Mouse (Mus musculus) midbrain, embryonic 13.5 days (tissue): ENCODE data around the gene Cep350. TPM values are rescaled to one million over a fixed set of nuclear protein-coding genes. Genes with fewer than 3 reads are reported as not detected.

Source experiments
- ATAC-seq: fragments of 200-750 bp; cut with Nextera tagmentation; 2 replicates; pipeline ENCODE4 v1.8.0; 2017; ENCODE audit warnings: mild to moderate bottlenecking, moderate TSS enrichment, moderate library complexity
- H3K27ac ChIP-seq: fragments of 300-500 bp; sonication (generic); 2 replicates; pipeline ENCODE4 v1.5.1; 2015; ENCODE audit warnings: inconsistent platforms, mild to moderate bottlenecking, moderate library complexity
- H3K27me3 ChIP-seq: fragments of 300-500 bp; sonication (generic); 2 replicates; pipeline ENCODE4 v1.6.1; 2015; ENCODE audit warnings: mild to moderate bottlenecking, inconsistent platforms
- H3K36me3 ChIP-seq: fragments of 300-500 bp; sonication (generic); 2 replicates; pipeline ENCODE4 v1.6.1; 2015; ENCODE audit warnings: mild to moderate bottlenecking, inconsistent platforms
- H3K4me1 ChIP-seq: fragments of 300-500 bp; sonication (generic); replicated peaks from 2 replicates; pipeline ENCODE4 v1.6.1; 2015; ENCODE audit warnings: inconsistent platforms
- H3K4me2 ChIP-seq: fragments of 300-500 bp; sonication (generic); replicated peaks from 2 replicates; pipeline ENCODE4 v1.6.1; 2015; ENCODE audit warnings: moderate library complexity, mild to moderate bottlenecking, inconsistent platforms
- H3K4me3 ChIP-seq: fragments of 300-500 bp; sonication (generic); replicated peaks from 2 replicates; pipeline ENCODE4 v1.5.1; 2015; ENCODE audit warnings: mild to moderate bottlenecking, inconsistent platforms
- H3K9ac ChIP-seq: fragments of 300-500 bp; sonication (generic); replicated peaks from 2 replicates; pipeline ENCODE4 v1.6.1; 2015; ENCODE audit warnings: mild to moderate bottlenecking, inconsistent platforms
- H3K9me3 ChIP-seq: fragments of 300-500 bp; sonication (generic); 2 replicates; pipeline ENCODE4 v1.6.1; 2016; ENCODE audit warnings: mild to moderate bottlenecking, inconsistent platforms
- WGBS: fragments of 180-500 bp; shearing (Covaris S2); methylation state at CpG from one replicate; pipeline ENCODE4 v1.1.7; 2015; 5-methylcytosine and 5-hydroxymethylcytosine counted together
- polyA plus RNA-seq: library from polyadenylated mRNA; unstranded; fragments of >200 nt; fragmentation: Nextera tagmentation; extraction: Ambion mirVana; gene quantifications from 2 replicates; pipeline ENCODE4 v1.2.1, GENCODE M21; 2015

The Cep350 gene
- polyA plus RNA-seq = 11.0 and 11.2 TPM in 2 replicates

GRCm38 (mm10) chr1:155973068-155973718 is at the start of gene Cep350:
Cep350 (minus strand) TSS chr1:155973255.
- WGBS = under 1% methylated on average over 47 of the region's 57 CpGs
- ATAC-seq = peak; percentile 99

GRCm38 (mm10) chr1:156020402-156020801 is 47.3 kb upstream of the Cep350 start:
- Histone ChIP-seq H3K27ac (no peak overlapping the region), H3K36me3 (peaks cover 52% of the 10 kb centered on the region), H3K27me3 (no peaks in the 10 kb centered on the region), H3K9me3 (no peaks in the 10 kb centered on the region), H3K9ac (no peak overlapping the region), H3K4me1 (no peaks in the 10 kb centered on the region), H3K4me3 (no peak overlapping the region), H3K4me2 (no peak overlapping the region)
- 90% methylated on average over 1 of the region's 1 CpGs for WGBS
- ATAC-seq = no peak

More at GRCm38 (mm10) chr1:155973068-155973718, at the start of gene Cep350:
- peak within 1 kb of the TSS; percentile 98 for H3K9ac ChIP-seq
- H3K4me1 ChIP-seq = peaks cover 33% of the 10 kb centered on the region
- peak within 1 kb of the TSS; percentile 95 for H3K27ac ChIP-seq
- peak within 1 kb of the TSS; percentile 99 for H3K4me3 ChIP-seq
- peak within 1 kb of the TSS; percentile 78 for H3K4me2 ChIP-seq
- no peaks in the 10 kb centered on the region for H3K27me3 ChIP-seq
- H3K9me3 ChIP-seq = no peaks in the 10 kb centered on the region
- H3K36me3 ChIP-seq = no peaks in the 10 kb centered on the region

DNA sequence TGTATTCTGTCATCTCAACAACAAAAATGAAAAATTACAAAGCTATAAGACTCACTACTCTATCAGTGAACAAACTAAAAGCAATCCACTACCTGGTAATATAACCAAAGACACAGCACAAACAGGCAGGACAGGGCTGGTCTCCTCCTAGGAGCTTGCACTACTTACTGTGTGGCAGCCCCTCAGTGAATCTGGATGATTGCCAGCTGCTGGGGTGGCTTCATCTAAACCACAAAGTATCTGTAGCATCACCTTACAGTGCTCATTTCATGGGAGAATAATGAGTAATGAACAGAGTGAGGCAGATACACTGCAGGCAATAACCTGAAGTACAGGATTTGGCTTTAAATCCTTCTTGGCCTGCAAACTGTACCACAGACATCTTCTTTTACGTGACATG is 46.7 kb upstream of the Cep350 start:
- Histone ChIP-seq H3K4me2 (no peak overlapping the region), H3K9me3 (no peaks in the 10 kb centered on the region), H3K27ac (no peak overlapping the region), H3K27me3 (no peaks in the 10 kb centered on the region), H3K4me3 (no peak overlapping the region), H3K9ac (no peak overlapping the region), H3K36me3 (peaks cover 52% of the 10 kb centered on the region), H3K4me1 (no peaks in the 10 kb centered on the region)
- 92% methylated on average over 1 of the region's 1 CpGs for WGBS
- no peak for ATAC-seq

DNA sequence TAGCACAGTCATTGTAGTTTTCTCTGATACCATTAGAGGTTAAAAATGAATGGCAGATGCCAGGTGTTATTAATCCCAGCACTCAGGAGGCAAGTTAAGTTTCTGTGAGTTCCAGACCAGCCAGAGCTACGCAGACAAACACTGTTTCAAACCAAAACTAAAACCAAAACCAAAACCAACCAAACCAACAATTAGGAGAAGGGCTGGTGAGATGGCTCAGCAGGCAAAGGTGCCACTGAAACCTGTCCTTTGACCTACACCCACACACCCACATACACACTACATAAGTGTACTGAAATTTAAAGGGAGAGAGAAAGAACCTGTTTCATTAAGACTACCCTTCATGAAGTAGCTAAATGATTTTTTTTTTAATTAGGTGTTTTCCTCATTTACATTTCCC is 35.9 kb upstream of the Cep350 start:
- H3K36me3 ChIP-seq = peaks cover 61% of the 10 kb centered on the region
- ATAC-seq = no peak
- no peaks in the 10 kb centered on the region for H3K9me3 ChIP-seq
- no peaks in the 10 kb centered on the region for H3K27me3 ChIP-seq
- H3K4me2 ChIP-seq = no peak overlapping the region
- H3K4me3 ChIP-seq = no peak overlapping the region
- no peak overlapping the region for H3K9ac ChIP-seq
- H3K4me1 ChIP-seq = no peaks in the 10 kb centered on the region
- no peak overlapping the region for H3K27ac ChIP-seq
- WGBS = 96% methylated on average over 1 of the region's 1 CpGs

- H3K9ac ChIP-seq = no peak overlapping the region
- no peaks in the 10 kb centered on the region for H3K27me3 ChIP-seq
- no peaks in the 10 kb centered on the region for H3K9me3 ChIP-seq
- H3K27ac ChIP-seq = no peak overlapping the region
- H3K4me2 ChIP-seq = no peak overlapping the region
- no peak for ATAC-seq
- H3K36me3 ChIP-seq = peaks cover 45% of the 10 kb centered on the region
- 94% methylated on average over 11 of the region's 11 CpGs for WGBS
- H3K4me3 ChIP-seq = no peak overlapping the region
- no peaks in the 10 kb centered on the region for H3K4me1 ChIP-seq
Observed at GRCm38 (mm10) chr1:156005906-156006305, 32.9 kb upstream of the Cep350 start.

GRCm38 (mm10) chr1:156003201-156003935 is 30.3 kb upstream of the Cep350 start:
- H3K27me3 ChIP-seq = no peaks in the 10 kb centered on the region
- WGBS = 91% methylated on average over 7 of the region's 7 CpGs

GRCm38 (mm10) chr1:156002366-156002765 is 29.3 kb upstream of the Cep350 start:
- no peaks in the 10 kb centered on the region for H3K9me3 ChIP-seq
- ATAC-seq = no peak
- no peak overlapping the region for H3K27ac ChIP-seq
- no peak overlapping the region for H3K9ac ChIP-seq
- no peak overlapping the region for H3K4me2 ChIP-seq
- H3K4me1 ChIP-seq = no peaks in the 10 kb centered on the region
- 94% methylated on average over 8 of the region's 8 CpGs for WGBS
- H3K4me3 ChIP-seq = no peak overlapping the region
- H3K27me3 ChIP-seq = no peaks in the 10 kb centered on the region
- H3K36me3 ChIP-seq = peaks cover 26% of the 10 kb centered on the region

More at GRCm38 (mm10) chr1:156003201-156003935, 30.3 kb upstream of the Cep350 start:
- Histone ChIP-seq H3K36me3 (peaks cover 33% of the 10 kb centered on the region), H3K9ac (no peak overlapping the region), H3K4me3 (no peak overlapping the region), H3K27ac (no peak overlapping the region), H3K4me1 (no peaks in the 10 kb centered on the region), H3K9me3 (no peaks in the 10 kb centered on the region), H3K4me2 (no peak overlapping the region)
- no peak for ATAC-seq

GRCm38 (mm10) chr1:155995612-155996011 is 22.6 kb upstream of the Cep350 start:
- no peaks in the 10 kb centered on the region for H3K27me3 ChIP-seq
- no peak overlapping the region for H3K4me2 ChIP-seq
- WGBS = 86% methylated on average over 2 of the region's 2 CpGs
- no peaks in the 10 kb centered on the region for H3K36me3 ChIP-seq
- ATAC-seq = no peak
- H3K27ac ChIP-seq = no peak overlapping the region
- no peak overlapping the region for H3K4me3 ChIP-seq
- H3K4me1 ChIP-seq = no peaks in the 10 kb centered on the region
- H3K9ac ChIP-seq = no peak overlapping the region
- no peaks in the 10 kb centered on the region for H3K9me3 ChIP-seq

GRCm38 (mm10) chr1:155994524-155994923 is 21.5 kb upstream of the Cep350 start:
- H3K4me2 ChIP-seq = no peak overlapping the region
- WGBS = 91% methylated on average over 2 of the region's 2 CpGs
- H3K4me1 ChIP-seq = 0 out of 2 replicates have a peak, but pooled peaks cover under 1% of the 10 kb centered on the region
- no peaks in the 10 kb centered on the region for H3K36me3 ChIP-seq
- no peak overlapping the region for H3K27ac ChIP-seq
- H3K4me3 ChIP-seq = no peak overlapping the region
- no peak overlapping the region for H3K9ac ChIP-seq
- no peak for ATAC-seq
- no peaks in the 10 kb centered on the region for H3K9me3 ChIP-seq
- H3K27me3 ChIP-seq = no peaks in the 10 kb centered on the region

GRCm38 (mm10) chr1:155990391-155990790 is 17.3 kb upstream of the Cep350 start:
- H3K36me3 ChIP-seq = no peaks in the 10 kb centered on the region
- H3K4me1 ChIP-seq = peaks cover 6% of the 10 kb centered on the region; the same call in 1 of the 2 replicates
- H3K27ac ChIP-seq = no peak overlapping the region
- H3K27me3 ChIP-seq = no peaks in the 10 kb centered on the region
- WGBS = 79% methylated on average over 11 of the region's 11 CpGs
- no peak overlapping the region for H3K9ac ChIP-seq
- H3K4me2 ChIP-seq = no peak overlapping the region
- H3K9me3 ChIP-seq = no peaks in the 10 kb centered on the region
- no peak overlapping the region for H3K4me3 ChIP-seq
- ATAC-seq = no peak

- no peak overlapping the region for H3K9ac ChIP-seq
- no peak overlapping the region for H3K4me2 ChIP-seq
- H3K9me3 ChIP-seq = no peaks in the 10 kb centered on the region
- H3K27me3 ChIP-seq = no peaks in the 10 kb centered on the region
- H3K4me1 ChIP-seq = peaks cover 6% of the 10 kb centered on the region; the same call in 1 of the 2 replicates
- H3K4me3 ChIP-seq = no peak overlapping the region
- no peak for ATAC-seq
- H3K27ac ChIP-seq = no peak overlapping the region
- H3K36me3 ChIP-seq = no peaks in the 10 kb centered on the region
- WGBS = 4% methylated on average over 2 of the region's 2 CpGs
Observed at GRCm38 (mm10) chr1:155989387-155989786, 16.3 kb upstream of the Cep350 start.

DNA sequence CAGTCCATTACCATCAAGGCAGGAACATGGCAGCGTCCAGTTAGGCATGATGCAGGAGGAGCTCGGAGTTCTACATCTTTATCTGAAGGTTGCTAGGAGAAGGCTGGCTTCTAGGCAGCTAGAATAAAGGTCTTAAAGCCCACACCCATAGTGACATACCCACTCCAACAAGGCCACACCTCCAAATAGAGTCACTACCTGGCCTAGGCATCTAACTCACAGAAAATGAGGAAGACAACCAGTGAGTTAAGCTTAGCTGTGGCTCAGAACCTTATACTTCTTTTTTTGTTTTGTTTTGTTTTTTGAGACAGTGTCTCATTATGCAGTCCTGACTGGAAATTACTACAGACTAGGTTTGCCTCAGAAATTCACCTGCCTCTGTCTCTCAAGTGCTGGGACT is 14.6 kb upstream of the Cep350 start:
- Histone ChIP-seq H3K4me1 (peaks cover 6% of the 10 kb centered on the region; the same call in 1 of the 2 replicates), H3K9me3 (no peaks in the 10 kb centered on the region), H3K36me3 (no peaks in the 10 kb centered on the region), H3K4me3 (no peak overlapping the region), H3K4me2 (no peak overlapping the region), H3K9ac (no peak overlapping the region), H3K27ac (no peak overlapping the region), H3K27me3 (no peaks in the 10 kb centered on the region)
- ATAC-seq = no peak
- WGBS = 77% methylated on average over 2 of the region's 2 CpGs
